Mouse (Mus musculus): ENCODE results near the gene Mccc2. TPM values are rescaled to one million over a fixed set of nuclear protein-coding genes. Genes with fewer than 3 reads are reported as not detected.
A peak's percentile ranks its signal among the peaks of the same experiment; 100 is the strongest.

Mccc2 gene
- polyA plus RNA-seq, 1 experiment from 2014 or later = 46.9 TPM

DNA sequence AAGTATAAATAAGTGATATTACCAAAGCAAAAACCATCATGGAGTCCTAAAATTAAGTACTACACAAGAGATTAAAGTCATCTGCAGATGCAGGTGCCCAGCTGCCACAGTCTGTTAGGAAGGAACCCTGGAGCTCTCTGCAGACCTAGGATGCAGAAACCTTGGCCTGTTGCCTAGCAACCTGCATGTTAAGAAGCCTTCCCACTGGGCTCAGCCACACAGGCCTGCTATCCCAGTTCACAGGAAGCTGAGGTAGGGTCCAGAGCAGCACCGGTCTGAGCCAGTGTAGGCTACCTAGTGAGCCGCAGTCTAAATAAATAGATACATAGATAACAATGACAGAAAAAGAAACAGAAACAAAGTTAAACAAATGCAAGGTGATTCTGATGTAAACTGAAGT is 74.8 kb downstream of the Mccc2 start:
- ATAC-seq (ENCODE audit: insufficient read depth) = no peak
- Histone ChIP-seq H3K27me3 (ENCODE audit: insufficient read depth, low read length) (no peaks in the 10 kb centered on the region), H3K9me3 (ENCODE audit: low read depth, low read length) (no peaks in the 10 kb centered on the region), H3K4me2 (no peak overlapping the region), H3K36me3 (ENCODE audit: insufficient read depth) (no peaks in the 10 kb centered on the region), H3K9ac (no peak overlapping the region), H3K27ac (ENCODE audit: low read depth) (no peak overlapping the region), H3K4me3 (ENCODE audit: low read depth, low read length) (no peak overlapping the region), H3K4me1 (ENCODE audit: insufficient read depth) (no peaks in the 10 kb centered on the region)
- 16% methylated on average over 2 of the region's 2 CpGs for WGBS
- TF ChIP-seq CTCF (IDR thresholded peaks at IDR 0.05; ENCODE audit: low read depth) = no peak
- DNase-seq = peak; percentile 7

DNA sequence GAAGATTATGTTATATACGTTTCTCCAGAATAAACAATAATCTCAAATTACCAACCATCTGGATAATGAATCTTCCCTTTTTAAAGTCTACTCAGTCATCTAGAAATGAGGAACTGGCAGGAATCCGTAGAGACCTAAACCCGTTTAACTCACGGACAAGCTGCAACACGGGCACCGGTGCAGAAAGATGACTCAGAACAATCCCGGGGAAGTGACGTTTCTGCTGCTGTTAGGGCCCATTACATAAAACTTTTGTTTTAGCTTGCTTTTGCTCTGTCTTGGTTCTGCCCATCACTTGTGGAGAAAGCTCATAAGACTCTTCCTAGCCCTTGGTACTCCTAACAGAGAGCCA is 76.1 kb downstream of the Mccc2 start:
- Histone ChIP-seq H3K27ac (ENCODE audit: low read depth) (no peak overlapping the region), H3K27me3 (ENCODE audit: insufficient read depth, low read length) (no peaks in the 10 kb centered on the region), H3K4me1 (ENCODE audit: insufficient read depth) (no peaks in the 10 kb centered on the region), H3K9ac (no peak overlapping the region), H3K4me3 (ENCODE audit: low read depth, low read length) (no peak overlapping the region), H3K36me3 (ENCODE audit: insufficient read depth) (no peaks in the 10 kb centered on the region), H3K9me3 (ENCODE audit: low read depth, low read length) (no peaks in the 10 kb centered on the region), H3K4me2 (no peak overlapping the region)
- 63% methylated on average over 8 of the region's 8 CpGs for WGBS
- TF ChIP-seq CTCF (IDR thresholded peaks at IDR 0.05; ENCODE audit: low read depth) = no peak
- ATAC-seq (ENCODE audit: insufficient read depth) = no peak
- DNase-seq = no peak

- H3K9ac ChIP-seq = no peak overlapping the region
- DNase-seq (no peak), ATAC-seq (ENCODE audit: insufficient read depth) (no peak)
- H3K27ac ChIP-seq (ENCODE audit: low read depth) = no peak overlapping the region
- H3K4me2 ChIP-seq = no peak overlapping the region
- no peaks in the 10 kb centered on the region for H3K27me3 ChIP-seq (ENCODE audit: insufficient read depth, low read length)
- WGBS = 66% methylated on average over 10 of the region's 10 CpGs
- no peaks in the 10 kb centered on the region for H3K4me1 ChIP-seq (ENCODE audit: insufficient read depth)
- H3K36me3 ChIP-seq (ENCODE audit: insufficient read depth) = no peaks in the 10 kb centered on the region
- H3K4me3 ChIP-seq (ENCODE audit: low read depth, low read length) = no peak overlapping the region
- H3K9me3 ChIP-seq (ENCODE audit: low read depth, low read length) = no peaks in the 10 kb centered on the region
- no peak for TF ChIP-seq CTCF (IDR thresholded peaks at IDR 0.05; ENCODE audit: low read depth)
Observed at GRCm38 (mm10) chr13:99938606-99939319, 76.7 kb downstream of the Mccc2 start.

DNA sequence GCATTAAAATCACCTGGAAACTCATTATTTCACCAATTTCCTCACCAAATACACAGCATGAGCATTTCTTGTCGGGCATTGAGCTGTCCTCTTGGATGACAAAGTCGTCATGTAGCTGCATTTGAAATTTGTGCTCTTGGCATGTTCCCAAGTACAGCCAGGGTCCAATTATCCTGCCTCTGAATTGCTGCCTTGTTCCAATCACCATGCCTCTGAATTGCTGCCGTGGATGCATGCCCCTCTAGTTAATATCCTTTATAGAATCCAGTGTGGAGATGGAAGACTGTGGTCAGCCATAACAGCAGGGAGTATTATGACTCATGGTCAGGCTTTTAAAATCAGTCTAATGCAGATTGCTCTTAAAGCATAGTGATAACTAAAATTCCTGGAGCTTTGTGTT is 77.7 kb downstream of the Mccc2 start:
- TF ChIP-seq CTCF (IDR thresholded peaks at IDR 0.05; ENCODE audit: low read depth) = no peak
- Histone ChIP-seq H3K36me3 (ENCODE audit: insufficient read depth) (no peaks in the 10 kb centered on the region), H3K9me3 (ENCODE audit: low read depth, low read length) (no peaks in the 10 kb centered on the region), H3K9ac (no peak overlapping the region), H3K4me1 (ENCODE audit: insufficient read depth) (no peaks in the 10 kb centered on the region), H3K27me3 (ENCODE audit: insufficient read depth, low read length) (no peaks in the 10 kb centered on the region), H3K4me2 (no peak overlapping the region), H3K27ac (ENCODE audit: low read depth) (no peak overlapping the region), H3K4me3 (ENCODE audit: low read depth, low read length) (no peak overlapping the region)
- DNase-seq = no peak
- WGBS = 58% methylated on average over 3 of the region's 3 CpGs
- ATAC-seq (ENCODE audit: insufficient read depth) = no peak

- WGBS = 86% methylated on average over 1 of the region's 1 CpGs
- no peak overlapping the region for H3K4me3 ChIP-seq (ENCODE audit: low read depth, low read length)
- ATAC-seq (ENCODE audit: insufficient read depth) (no peak), DNase-seq (no peak)
- no peaks in the 10 kb centered on the region for H3K9me3 ChIP-seq (ENCODE audit: low read depth, low read length)
- no peaks in the 10 kb centered on the region for H3K4me1 ChIP-seq (ENCODE audit: insufficient read depth)
- H3K4me2 ChIP-seq = no peak overlapping the region
- H3K27ac ChIP-seq (ENCODE audit: low read depth) = no peak overlapping the region
- H3K36me3 ChIP-seq (ENCODE audit: insufficient read depth) = no peaks in the 10 kb centered on the region
- no peaks in the 10 kb centered on the region for H3K27me3 ChIP-seq (ENCODE audit: insufficient read depth, low read length)
- no peak for TF ChIP-seq CTCF (IDR thresholded peaks at IDR 0.05; ENCODE audit: low read depth)
- no peak overlapping the region for H3K9ac ChIP-seq
Observed at GRCm38 (mm10) chr13:99932406-99932805, 83.0 kb downstream of the Mccc2 start.

GRCm38 (mm10) chr13:99931502-99931901 is 83.9 kb downstream of the Mccc2 start:
- DNase-seq = no peak
- Histone ChIP-seq H3K4me2 (no peak overlapping the region), H3K9me3 (ENCODE audit: low read depth, low read length) (no peaks in the 10 kb centered on the region), H3K27me3 (ENCODE audit: insufficient read depth, low read length) (no peaks in the 10 kb centered on the region), H3K4me3 (ENCODE audit: low read depth, low read length) (no peak overlapping the region), H3K27ac (ENCODE audit: low read depth) (no peak overlapping the region), H3K36me3 (ENCODE audit: insufficient read depth) (no peaks in the 10 kb centered on the region), H3K4me1 (ENCODE audit: insufficient read depth) (no peaks in the 10 kb centered on the region), H3K9ac (no peak overlapping the region)
- 87% methylated on average over 6 of the region's 6 CpGs for WGBS
- no peak for ATAC-seq (ENCODE audit: insufficient read depth)
- TF ChIP-seq CTCF (IDR thresholded peaks at IDR 0.05; ENCODE audit: low read depth) = no peak

DNA sequence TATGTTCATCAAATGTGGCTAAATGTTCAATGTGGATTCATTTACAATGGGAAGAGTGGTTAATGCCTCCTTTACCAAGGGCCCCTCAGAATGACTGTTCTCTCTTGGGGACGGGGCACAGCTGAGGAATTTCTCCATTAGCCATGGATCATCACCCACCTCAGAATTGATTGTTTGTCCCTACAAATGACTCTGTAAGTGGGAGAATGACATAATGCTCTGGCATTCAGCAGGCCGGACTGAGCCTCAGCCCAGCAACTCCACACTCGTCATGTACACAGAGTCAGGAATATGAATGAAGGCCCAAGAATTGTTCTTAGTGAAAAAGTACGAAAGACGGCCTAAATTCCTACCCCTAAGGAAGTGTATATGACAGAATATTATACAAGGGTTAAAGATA is 89.2 kb downstream of the Mccc2 start:
- ATAC-seq (ENCODE audit: insufficient read depth) = no peak
- TF ChIP-seq CTCF (IDR thresholded peaks at IDR 0.05; ENCODE audit: low read depth) = no peak
- no peaks in the 10 kb centered on the region for H3K9me3 ChIP-seq (ENCODE audit: low read depth, low read length)
- no peak overlapping the region for H3K9ac ChIP-seq
- no peak overlapping the region for H3K4me2 ChIP-seq
- H3K4me1 ChIP-seq (ENCODE audit: insufficient read depth) = no peaks in the 10 kb centered on the region
- 44% methylated on average over 5 of the region's 5 CpGs for WGBS
- no peak for DNase-seq
- H3K4me3 ChIP-seq (ENCODE audit: low read depth, low read length) = no peak overlapping the region
- no peaks in the 10 kb centered on the region for H3K36me3 ChIP-seq (ENCODE audit: insufficient read depth)
- H3K27me3 ChIP-seq (ENCODE audit: insufficient read depth, low read length) = no peaks in the 10 kb centered on the region
- H3K27ac ChIP-seq (ENCODE audit: low read depth) = no peak overlapping the region

DNA sequence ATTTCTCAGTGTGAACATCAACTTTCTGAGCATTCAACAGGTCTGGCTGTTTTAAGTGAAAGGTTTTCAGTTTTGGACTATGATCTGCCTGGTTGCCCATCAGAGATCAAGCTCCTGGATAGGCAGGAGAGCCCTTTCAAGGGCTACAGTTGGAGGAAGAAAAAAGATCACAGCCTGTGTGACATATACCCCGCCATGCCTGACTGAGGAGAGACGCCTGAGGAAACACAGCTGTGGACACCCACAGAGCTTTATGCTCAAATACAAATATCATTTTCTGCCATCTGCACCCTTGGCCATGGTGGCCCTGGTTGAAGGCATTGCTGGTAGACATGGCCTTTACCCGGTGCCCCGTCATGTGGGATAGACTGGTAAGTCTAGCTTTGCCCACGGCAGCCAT is 99.8 kb downstream of the Mccc2 start:
- no peaks in the 10 kb centered on the region for H3K4me1 ChIP-seq (ENCODE audit: insufficient read depth)
- H3K4me2 ChIP-seq = no peak overlapping the region
- 81% methylated on average over 5 of the region's 5 CpGs for WGBS
- H3K27me3 ChIP-seq (ENCODE audit: insufficient read depth, low read length) = no peaks in the 10 kb centered on the region
- ATAC-seq (ENCODE audit: insufficient read depth) = no peak
- H3K9me3 ChIP-seq (ENCODE audit: low read depth, low read length) = no peaks in the 10 kb centered on the region
- no peak overlapping the region for H3K27ac ChIP-seq (ENCODE audit: low read depth)
- no peak for DNase-seq
- no peaks in the 10 kb centered on the region for H3K36me3 ChIP-seq (ENCODE audit: insufficient read depth)
- no peak overlapping the region for H3K4me3 ChIP-seq (ENCODE audit: low read depth, low read length)
- no peak overlapping the region for H3K9ac ChIP-seq
- no peak for TF ChIP-seq CTCF (IDR thresholded peaks at IDR 0.05; ENCODE audit: low read depth)

Measured in lung, embryonic 14.5 days (tissue).